ENCODE assay signal across 8 mouse cellular contexts in genomic region chr11:4096054-4096984, GRCm38 (mm10). TPM values are rescaled to one million over a fixed set of nuclear protein-coding genes. Genes with fewer than 3 reads are reported as not detected.
DNase-seq lines count a peak whose midpoint lies in the region; ATAC-seq and TF ChIP-seq lines count a peak whose summit lies in the region.

No protein-coding gene starts in this region.

- ATAC-seq in kidney, embryonic 14.5 days (ENCODE audit: low FRiP score, low TSS enrichment) = peak; percentile 94
- ATAC-seq in limb, embryonic 15.5 days (ENCODE audit: insufficient number of reproducible peaks, low FRiP score, low TSS enrichment, low read depth) = peak; percentile 93

- H3K27me3 ChIP-seq in kidney, embryonic 14.5 days (ENCODE audit: control insufficient read depth, insufficient read depth, low read length) = no peaks in the 10 kb centered on the region
- H3K27me3 ChIP-seq in limb, embryonic 15.5 days = no peaks in the 10 kb centered on the region

- peak; percentile 100 for DNase-seq in A20 (ENCODE audit: low read depth, low spot score)
- DNase-seq in heart, adult 9 months (ENCODE audit: low spot score in 2 of 2) = peak; percentile 98
- peak; percentile 87 to 88 for DNase-seq in monocyte, adult 2 months (ENCODE audit: low read depth in 1 of 2, low spot score in 2 of 2)
- peak; percentile 98 to 99 for DNase-seq in spleen, postnatal 36 days (ENCODE audit: low spot score in 2 of 2)

- H3K4me2 ChIP-seq in kidney, embryonic 14.5 days (replicated peaks; ENCODE audit: low read depth, low read length) = peak overlapping the region; percentile 81
- H3K4me2 ChIP-seq in limb, embryonic 15.5 days = peak overlapping the region; percentile 85

- peak overlapping the region; percentile 61 for H3K27ac ChIP-seq in bone marrow macrophage, adult 2 months (ENCODE audit: insufficient read depth, low read depth, low read length)
- H3K27ac ChIP-seq in embryonic fibroblast, embryonic 13.5 days (ENCODE audit: insufficient read depth, low read length) = peak overlapping the region; percentile 63
- peak overlapping the region; percentile 89 for H3K27ac ChIP-seq in kidney, embryonic 14.5 days (ENCODE audit: low read depth, low read length)
- H3K27ac ChIP-seq in limb, embryonic 15.5 days = peak overlapping the region; percentile 91

- H3K4me1 ChIP-seq in bone marrow macrophage, adult 2 months (ENCODE audit: control insufficient read depth, insufficient read depth, low read length) = peaks cover 9% of the 10 kb centered on the region
- H3K4me1 ChIP-seq in embryonic fibroblast, embryonic 13.5 days (ENCODE audit: control insufficient read depth, insufficient read depth, low read length) = peaks cover 2% of the 10 kb centered on the region; the same call in 1 of the 2 replicates
- peaks cover 15% of the 10 kb centered on the region for H3K4me1 ChIP-seq in kidney, embryonic 14.5 days (ENCODE audit: control insufficient read depth, insufficient read depth, low read length)
- peaks cover 27% of the 10 kb centered on the region for H3K4me1 ChIP-seq in limb, embryonic 15.5 days

- H3K9ac ChIP-seq in kidney, embryonic 14.5 days (ENCODE audit: low read depth, low read length) = peak overlapping the region; percentile 76
- H3K9ac ChIP-seq in limb, embryonic 15.5 days = peak overlapping the region; percentile 64

- H3K36me3 ChIP-seq in kidney, embryonic 14.5 days (ENCODE audit: control insufficient read depth, insufficient read depth, low read length) = no peaks in the 10 kb centered on the region; the same call in 1 of the 2 replicates
- H3K36me3 ChIP-seq in limb, embryonic 15.5 days = no peaks in the 10 kb centered on the region

- 3% methylated on average over 45 of the region's 45 CpGs for WGBS in kidney, embryonic 14.5 days
- 2% methylated on average over 45 of the region's 45 CpGs for WGBS in limb, embryonic 15.5 days

- H3K9me3 ChIP-seq in kidney, embryonic 14.5 days (ENCODE audit: control insufficient read depth, low read length) = no peaks in the 10 kb centered on the region
- no peaks in the 10 kb centered on the region for H3K9me3 ChIP-seq in limb, embryonic 15.5 days

- no peak for TF ChIP-seq CTCF in bone marrow macrophage, adult 2 months (IDR thresholded peaks at IDR 0.05; ENCODE audit: low read depth, low read length)
- no peak for TF ChIP-seq CTCF in embryonic fibroblast, embryonic 13.5 days (IDR thresholded peaks at IDR 0.05; ENCODE audit: borderline replicate concordance, insufficient read depth, low read length)

- no peak for TF ChIP-seq POLR2A in bone marrow macrophage, adult 2 months (IDR thresholded peaks at IDR 0.05; ENCODE audit: borderline replicate concordance, low read depth, low read length)
- peak; percentile 99 for TF ChIP-seq POLR2A in embryonic fibroblast, embryonic 13.5 days (IDR thresholded peaks at IDR 0.05; ENCODE audit: low read depth, low read length)

- peak overlapping the region; percentile 68 for H3K4me3 ChIP-seq in bone marrow macrophage, adult 2 months (ENCODE audit: insufficient read depth, low read length)
- peak overlapping the region; percentile 46 for H3K4me3 ChIP-seq in embryonic fibroblast, embryonic 13.5 days (ENCODE audit: insufficient read depth, low read length)
- peak overlapping the region; percentile 65 for H3K4me3 ChIP-seq in kidney, embryonic 14.5 days (ENCODE audit: low read length)
- H3K4me3 ChIP-seq in limb, embryonic 15.5 days = peak overlapping the region; percentile 58

RNA-seq across cellular contexts. Expression of gene Mtfp1, which starts 1.1 kb away (rescaled TPM):
- polyA plus RNA-seq in bone marrow macrophage, adult 2 months (2012; ENCODE audit: insufficient read depth, insufficient read length, missing spikeins) = 0.76 and 0.78 TPM in 2 replicates
- polyA plus RNA-seq in embryonic fibroblast, embryonic 13.5 days (2011; ENCODE audit: insufficient read length, low read depth, missing spikeins) = 0.49 and 1.6 TPM in 2 replicates
- 11.5 and 15.9 TPM in 2 replicates for polyA plus RNA-seq in kidney, embryonic 14.5 days (2014; fragmentation: Nextera tagmentation; extraction: Ambion mirVana)
- 5.5 and 6.1 TPM in 2 replicates for polyA plus RNA-seq in limb, embryonic 15.5 days (2015; fragmentation: Nextera tagmentation; extraction: Ambion mirVana)

RNA-seq across cellular contexts. Expression of gene Sec14l2, which starts 26.9 kb away (rescaled TPM):
- not detected in 2 replicates for polyA plus RNA-seq in bone marrow macrophage, adult 2 months (2012; ENCODE audit: insufficient read depth, insufficient read length, missing spikeins)
- 1.8 and 2.5 TPM in 2 replicates for polyA plus RNA-seq in embryonic fibroblast, embryonic 13.5 days (2011; ENCODE audit: insufficient read length, low read depth, missing spikeins)
- 1.1 and 1.2 TPM in 2 replicates for polyA plus RNA-seq in kidney, embryonic 14.5 days (2014; fragmentation: Nextera tagmentation; extraction: Ambion mirVana)
- 1.9 and 2.0 TPM in 2 replicates for polyA plus RNA-seq in limb, embryonic 15.5 days (2015; fragmentation: Nextera tagmentation; extraction: Ambion mirVana)

RNA-seq across cellular contexts. Expression of gene Sec14l3, which starts 31.7 kb away (rescaled TPM):
- not detected in 2 replicates for polyA plus RNA-seq in bone marrow macrophage, adult 2 months (2012; ENCODE audit: insufficient read depth, insufficient read length, missing spikeins)
- not detected in 2 replicates for polyA plus RNA-seq in embryonic fibroblast, embryonic 13.5 days (2011; ENCODE audit: insufficient read length, low read depth, missing spikeins)
- not detected in 2 replicates for polyA plus RNA-seq in kidney, embryonic 14.5 days (2014; fragmentation: Nextera tagmentation; extraction: Ambion mirVana)
- not detected in 2 replicates for polyA plus RNA-seq in limb, embryonic 15.5 days (2015; fragmentation: Nextera tagmentation; extraction: Ambion mirVana)

RNA-seq across cellular contexts. Expression of gene Rnf215, which starts 38.7 kb away (rescaled TPM):
- 15.4 and 21.2 TPM in 2 replicates for polyA plus RNA-seq in bone marrow macrophage, adult 2 months (2012; ENCODE audit: insufficient read depth, insufficient read length, missing spikeins)
- 16.4 and 19.6 TPM in 2 replicates for polyA plus RNA-seq in embryonic fibroblast, embryonic 13.5 days (2011; ENCODE audit: insufficient read length, low read depth, missing spikeins)
- 21.0 and 28.3 TPM in 2 replicates for polyA plus RNA-seq in kidney, embryonic 14.5 days (2014; fragmentation: Nextera tagmentation; extraction: Ambion mirVana)
- polyA plus RNA-seq in limb, embryonic 15.5 days (2015; fragmentation: Nextera tagmentation; extraction: Ambion mirVana) = 30.8 and 35.5 TPM in 2 replicates

Comparison
In these comparisons a context has a peak if more than half of its experiments do, and no peak if none do; other contexts are left out.
1. Peak in every context shown above with its lines: DNase-seq, ATAC-seq, H3K4me3 ChIP-seq and H3K27ac ChIP-seq.